Mouse (Mus musculus): ENCODE results near the gene Gm42669.

DNA sequence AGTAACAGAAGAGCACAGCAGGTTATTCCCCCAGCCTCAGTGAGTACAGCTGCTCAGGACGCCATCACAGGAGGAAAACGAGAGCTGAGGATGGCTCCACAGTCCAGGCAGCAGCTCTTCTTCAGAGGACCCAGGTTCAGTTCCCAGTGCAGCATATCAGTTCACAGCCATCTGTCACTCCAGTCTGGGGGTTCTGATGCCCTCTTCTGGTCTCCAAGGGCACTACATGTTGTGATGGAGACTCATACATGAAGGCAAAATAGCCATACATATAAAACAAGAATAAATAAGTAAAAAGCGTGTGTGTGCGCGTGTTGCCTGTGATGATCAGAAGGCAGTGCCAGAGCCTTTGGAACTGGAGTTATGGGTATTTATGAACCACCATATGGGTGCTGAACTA is 12.7 kb upstream of the Gm42669 start:
- no peak for TF ChIP-seq MAFK (IDR thresholded peaks at IDR 0.05; ENCODE audit: borderline replicate concordance, low read depth, low read length)
- TF ChIP-seq CTCF (IDR thresholded peaks at IDR 0.05 in 2 of 3, conservative IDR thresholded peaks at IDR 0.05 in 1 of 3; ENCODE audit: control insufficient read depth in 1 of 3, insufficient read depth in 1 of 3, low read depth in 2 of 3, low read length in 3 of 3, poor library complexity in 1 of 3, severe bottlenecking in 1 of 3): peak; percentile 35 to 47 (median 41); a peak in 5 of 6 replicates
- no peak for TF ChIP-seq POLR2A (IDR thresholded peaks at IDR 0.05; ENCODE audit: control insufficient read depth in 1 of 2, insufficient read depth in 1 of 2, low read depth in 1 of 2, low read length in 2 of 2, poor library complexity in 1 of 2)
- TF ChIP-seq HCFC1 (IDR thresholded peaks at IDR 0.05; ENCODE audit: low read depth, low read length): no peak
- 0 out of 2 replicates have a peak, but pooled peaks have one; percentile 7 for TF ChIP-seq GATA1 (IDR thresholded peaks at IDR 0.05; ENCODE audit: low read depth, low read length)
- no peak for TF ChIP-seq TCF12 (IDR thresholded peaks at IDR 0.05; ENCODE audit: low read depth, low read length)
- no peak for TF ChIP-seq ZKSCAN1 (IDR thresholded peaks at IDR 0.05; ENCODE audit: low read depth, low read length)
- TF ChIP-seq RCOR1 (IDR thresholded peaks at IDR 0.05; ENCODE audit: low read depth, low read length): no peak
- TF ChIP-seq MAZ (IDR thresholded peaks at IDR 0.05; ENCODE audit: low read depth, low read length): no peak
- no peak for TF ChIP-seq KAT2A (conservative IDR thresholded peaks at IDR 0.05; ENCODE audit: low read depth, low read length)
